Mouse (Mus musculus) stomach, postnatal 0 days (tissue): ENCODE measurements at regions not wholly inside any gene's neighbourhood (a gene's known extent, or its start where the extent isn't known, plus 50 kb on each side); places are given as distances from the start of the nearest gene placed in this dataset.

ENCODE experiments used
- ATAC-seq: fragments of 200-750 bp; cut with Nextera tagmentation; 2 replicates; pipeline ENCODE4 v1.8.0; 2017; ENCODE audit not compliant: low FRiP score, low TSS enrichment
- DNase-seq: peaks from one replicate; pipeline ENCODE4 v3.0.0-alpha.2; 2016; ENCODE audit warnings: low spot score
- H3K27ac ChIP-seq: fragments of 300-500 bp; sonication (generic); replicated peaks from 2 replicates; pipeline ENCODE4 v1.5.1; 2014; ENCODE audit warnings: mild to moderate bottlenecking, control low read depth
- H3K27me3 ChIP-seq: fragments of 300-500 bp; sonication (generic); 2 replicates; pipeline ENCODE4 v1.6.1; 2014; ENCODE audit warnings: low read length; ENCODE audit not compliant: control insufficient read depth, insufficient read depth
- H3K36me3 ChIP-seq: fragments of 300-500 bp; sonication (generic); 2 replicates; pipeline ENCODE4 v1.6.1; 2014; ENCODE audit warnings: low read length, mixed read lengths; ENCODE audit not compliant: control insufficient read depth, insufficient read depth
- H3K4me1 ChIP-seq: fragments of 300-500 bp; sonication (generic); replicated peaks from 2 replicates; pipeline ENCODE4 v1.6.1; 2014; ENCODE audit warnings: antibody characterized with exemption; ENCODE audit not compliant: control insufficient read depth, insufficient read depth
- H3K4me2 ChIP-seq: fragments of 300-500 bp; sonication (generic); replicated peaks from 2 replicates; pipeline ENCODE4 v1.6.1; 2014; ENCODE audit warnings: low read depth, mild to moderate bottlenecking, control low read depth, moderate library complexity
- H3K4me3 ChIP-seq: fragments of 300-500 bp; sonication (generic); 2 replicates; pipeline ENCODE4 v1.5.1; 2014; ENCODE audit warnings: low read depth, low read length, control low read depth
- H3K9ac ChIP-seq: fragments of 300-500 bp; sonication (generic); 2 replicates; pipeline ENCODE4 v1.6.1; 2014; ENCODE audit warnings: mild to moderate bottlenecking, low read length, control low read depth, mixed read lengths
- H3K9me3 ChIP-seq: fragments of 300-500 bp; sonication (generic); 2 replicates; pipeline ENCODE4 v1.6.1; 2016; ENCODE audit warnings: low read length; ENCODE audit not compliant: control insufficient read depth
- CTCF ChIP-seq: IDR thresholded peaks from 2 replicates; pipeline ENCODE4 v1.5.1; 2016; ENCODE audit warnings: antibody characterized with exemption, low read depth, mild to moderate bottlenecking, moderate library complexity
- EP300 ChIP-seq: optimal IDR thresholded peaks from 2 replicates; pipeline ENCODE3; 2016; ENCODE audit warnings: antibody characterized with exemption
- WGBS: fragments of 180-500 bp; shearing (Covaris S2); extraction: QIAGEN DNeasy Blood & Tissue Kit; methylation state at CpG from one replicate; pipeline ENCODE4 v1.1.7; 2014; 5-methylcytosine and 5-hydroxymethylcytosine counted together

DNA sequence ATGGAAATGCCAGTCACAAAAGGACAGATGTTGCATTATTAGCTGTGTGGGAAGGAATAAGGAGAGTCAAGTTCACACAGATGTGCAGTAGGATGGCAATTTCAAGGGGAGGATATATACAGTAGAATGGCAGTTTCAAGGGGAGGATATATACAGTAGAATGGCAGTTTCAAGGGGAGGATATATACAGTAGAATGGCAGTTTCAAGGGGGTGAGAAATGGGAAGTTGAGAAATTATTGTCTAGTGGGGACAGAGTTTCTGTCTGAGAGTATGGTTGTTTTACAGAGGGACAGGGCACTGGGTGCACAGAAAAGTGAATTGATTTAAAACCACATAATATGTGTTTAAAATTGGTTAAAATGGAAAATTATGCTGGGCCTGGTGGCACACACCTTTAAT lies 54.8 kb upstream of the Scel start:
- DNase-seq (no peak), ATAC-seq (no peak)
- H3K27ac ChIP-seq, result no peak overlapping the region

GRCm38 (mm10) chr14:103456106-103456505 lies 57.0 kb upstream of the Scel start:
- H3K4me2 ChIP-seq, result no peak overlapping the region
- H3K4me3 ChIP-seq, result no peak overlapping the region
- no peak for TF ChIP-seq EP300
- no peak for TF ChIP-seq CTCF
- H3K27ac ChIP-seq, result no peak overlapping the region
- no peaks in the 10 kb centered on the region; the same call in 1 of the 2 replicates for H3K4me1 ChIP-seq
- no peak overlapping the region for H3K9ac ChIP-seq
- DNase-seq (no peak), ATAC-seq (no peak)
- no peaks in the 10 kb centered on the region for H3K9me3 ChIP-seq
- 58% methylated on average over 1 of the region's 1 CpGs for WGBS
- no peaks in the 10 kb centered on the region for H3K36me3 ChIP-seq
- no peaks in the 10 kb centered on the region for H3K27me3 ChIP-seq

More for the DNA sequence above, 54.8 kb upstream of the Scel start:
- Histone ChIP-seq H3K9me3 (no peaks in the 10 kb centered on the region), H3K4me3 (no peak overlapping the region), H3K4me1 (no peaks in the 10 kb centered on the region; the same call in 1 of the 2 replicates), H3K4me2 (no peak overlapping the region), H3K27me3 (no peaks in the 10 kb centered on the region), H3K36me3 (no peaks in the 10 kb centered on the region), H3K9ac (no peak overlapping the region)
- TF ChIP-seq CTCF, result no peak
- no peak for TF ChIP-seq EP300

GRCm38 (mm10) chr14:103450756-103451155 lies 62.4 kb upstream of the Scel start:
- no peak for ATAC-seq
- no peak for TF ChIP-seq EP300
- no peak for TF ChIP-seq CTCF
- 84% methylated on average over 6 of the region's 6 CpGs for whole genome bisulfite sequencing

GRCm38 (mm10) chr14:103449447-103449846 lies 63.7 kb upstream of the Scel start:
- WGBS, result 67% methylated on average over 5 of the region's 5 CpGs
- no peak for TF ChIP-seq CTCF
- no peak for TF ChIP-seq EP300
- H3K4me3 ChIP-seq, result no peak overlapping the region
- H3K9ac ChIP-seq, result no peak overlapping the region
- H3K27ac ChIP-seq, result no peak overlapping the region
- no peak for ATAC-seq
- no peaks in the 10 kb centered on the region for H3K27me3 ChIP-seq
- H3K4me2 ChIP-seq, result no peak overlapping the region
- no peak for DNase-seq
- no peaks in the 10 kb centered on the region for H3K36me3 ChIP-seq
- no peaks in the 10 kb centered on the region for H3K4me1 ChIP-seq
- no peaks in the 10 kb centered on the region for H3K9me3 ChIP-seq

More at GRCm38 (mm10) chr14:103450756-103451155, 62.4 kb upstream of the Scel start:
- H3K27ac ChIP-seq, result no peak overlapping the region
- no peak overlapping the region for H3K4me3 ChIP-seq
- no peaks in the 10 kb centered on the region for H3K9me3 ChIP-seq
- H3K4me2 ChIP-seq, result no peak overlapping the region
- no peak overlapping the region for H3K9ac ChIP-seq
- H3K27me3 ChIP-seq, result no peaks in the 10 kb centered on the region
- H3K36me3 ChIP-seq, result no peaks in the 10 kb centered on the region
- H3K4me1 ChIP-seq, result no peaks in the 10 kb centered on the region; the same call in 1 of the 2 replicates
- DNase-seq, result no peak

- H3K4me1 ChIP-seq, result no peaks in the 10 kb centered on the region
- no peaks in the 10 kb centered on the region for H3K36me3 ChIP-seq
- no peaks in the 10 kb centered on the region for H3K9me3 ChIP-seq
- no peak overlapping the region for H3K4me3 ChIP-seq
- 67% methylated on average over 7 of the region's 7 CpGs for WGBS
- no peak overlapping the region for H3K27ac ChIP-seq
- no peak overlapping the region for H3K4me2 ChIP-seq
- no peaks in the 10 kb centered on the region for H3K27me3 ChIP-seq
- TF ChIP-seq EP300 (no peak), CTCF (no peak)
- H3K9ac ChIP-seq, result no peak overlapping the region
- ATAC-seq (no peak), DNase-seq (no peak)
Observed at GRCm38 (mm10) chr14:103449033-103449432, 64.1 kb upstream of the Scel start.

- no peak overlapping the region for H3K27ac ChIP-seq
- no peaks in the 10 kb centered on the region for H3K27me3 ChIP-seq
- no peak overlapping the region for H3K4me2 ChIP-seq
- no peaks in the 10 kb centered on the region for H3K4me1 ChIP-seq
- no peak for ATAC-seq
- no peaks in the 10 kb centered on the region for H3K36me3 ChIP-seq
- no peak overlapping the region for H3K9ac ChIP-seq
- no peak for DNase-seq
- no peaks in the 10 kb centered on the region for H3K9me3 ChIP-seq
- H3K4me3 ChIP-seq, result no peak overlapping the region
- WGBS, result 56% methylated on average over 2 of the region's 2 CpGs
- TF ChIP-seq CTCF (no peak; the same call in 1 of the 2 replicates), EP300 (no peak)
Observed at GRCm38 (mm10) chr14:103446671-103447070, 66.5 kb upstream of the Scel start.
